Mouse (Mus musculus) gastrocnemius, adult 8-10 months (tissue): ENCODE measurements around the gene Fam107a. TPM values are rescaled to one million over a fixed set of nuclear protein-coding genes. Genes with fewer than 3 reads are reported as not detected.
"Not testable (repeated sequence)": the region's sequence is repeated elsewhere in the genome, so short reads cannot be mapped to it uniquely, and the experiment has no call there.

Experiments used
- DNase-seq, 2 experiments: peaks; one replicate each; pipeline ENCODE4 v3.0.0; 2022; ENCODE audit warnings: low spot score in 2 of 2
- total RNA-seq, 4 experiments: library from RNA; stranded (reverse); gene quantifications; 2 replicates each; pipeline ENCODE4 v1.2.4; 2022

The Fam107a gene
- total RNA-seq, 4 experiments from 2014 or later, result 1.3 to 2.8 (median 2.4) TPM

DNA sequence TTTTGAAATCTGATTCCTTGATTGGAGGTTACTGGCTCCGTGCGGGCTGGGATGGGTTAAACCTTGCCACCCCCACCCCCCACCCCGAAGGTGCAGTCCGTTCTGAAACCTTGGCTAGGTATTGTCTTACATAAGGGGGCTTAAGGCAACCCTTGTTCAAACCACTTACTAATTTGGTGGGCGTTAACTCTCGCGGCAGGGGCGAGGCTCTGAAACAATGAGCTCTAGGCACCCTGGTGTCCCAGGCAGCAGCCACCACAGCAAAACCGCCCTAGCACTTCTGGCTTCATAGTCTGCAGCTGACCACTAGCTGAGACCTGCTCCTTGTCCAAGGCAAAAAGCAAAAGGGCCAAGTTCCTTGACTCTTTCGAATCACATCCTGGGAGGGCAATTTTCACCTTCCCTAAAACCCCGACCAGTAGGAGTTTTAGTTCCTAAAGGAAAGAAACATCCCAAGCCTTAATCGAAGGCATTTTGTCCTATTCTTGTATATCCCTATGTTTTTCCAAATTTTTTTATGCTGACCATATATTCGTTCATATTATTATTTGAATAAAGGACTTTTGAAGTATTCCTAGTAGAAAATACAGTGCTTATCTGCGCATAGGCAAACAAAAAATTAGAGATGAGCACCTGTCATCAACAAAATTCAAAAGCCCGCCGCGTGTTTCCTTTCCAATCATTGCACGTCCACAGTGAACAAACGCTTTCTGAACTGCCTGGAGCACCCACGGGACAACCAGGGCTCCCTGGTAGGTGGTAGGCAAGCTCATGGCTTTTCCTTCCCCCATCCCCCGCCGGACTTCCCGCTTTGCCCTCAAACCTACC, 1.2 kb downstream of the Fam107a start:
- DNase-seq, result no peak

DNA sequence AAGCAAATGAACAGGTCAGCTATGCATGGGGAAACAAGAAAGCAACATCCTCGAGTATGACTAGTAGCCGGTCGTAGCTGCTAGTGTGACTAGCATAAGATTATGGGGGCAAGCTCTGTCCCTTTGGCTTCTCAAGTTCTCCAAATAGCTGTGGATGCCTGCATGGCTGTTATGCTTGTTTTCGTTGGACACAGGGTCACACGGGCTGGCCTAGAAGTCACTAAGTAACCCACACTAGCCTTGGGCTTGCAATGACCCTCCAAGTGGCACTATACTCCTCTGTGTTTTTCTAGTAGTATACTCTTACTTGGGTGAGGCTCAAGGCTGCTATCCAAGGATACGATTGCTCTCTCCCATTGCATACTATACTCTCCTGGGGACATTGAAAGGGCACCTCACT, 2.7 kb downstream of the Fam107a start:
- no peak for DNase-seq

DNA sequence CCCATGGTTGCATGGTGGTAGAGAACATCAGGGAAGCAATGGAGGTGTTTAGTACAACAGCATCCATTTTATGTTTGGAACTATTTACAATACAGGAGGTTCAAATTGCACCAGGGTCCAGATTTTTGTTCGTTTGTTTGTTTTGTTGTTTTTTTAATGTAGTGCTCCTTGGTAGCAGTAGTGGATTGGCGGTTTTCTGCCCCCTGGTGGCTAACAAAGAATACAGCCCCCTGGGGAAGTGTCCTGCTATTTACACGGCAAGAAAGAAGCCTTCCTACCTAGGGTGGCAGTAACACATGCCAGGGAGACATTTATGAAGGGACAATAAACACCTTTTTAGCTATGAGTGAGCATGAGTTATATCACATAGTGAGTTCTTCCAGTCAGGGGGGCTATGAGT, 3.3 kb downstream of the Fam107a start:
- DNase-seq, result no peak

DNA sequence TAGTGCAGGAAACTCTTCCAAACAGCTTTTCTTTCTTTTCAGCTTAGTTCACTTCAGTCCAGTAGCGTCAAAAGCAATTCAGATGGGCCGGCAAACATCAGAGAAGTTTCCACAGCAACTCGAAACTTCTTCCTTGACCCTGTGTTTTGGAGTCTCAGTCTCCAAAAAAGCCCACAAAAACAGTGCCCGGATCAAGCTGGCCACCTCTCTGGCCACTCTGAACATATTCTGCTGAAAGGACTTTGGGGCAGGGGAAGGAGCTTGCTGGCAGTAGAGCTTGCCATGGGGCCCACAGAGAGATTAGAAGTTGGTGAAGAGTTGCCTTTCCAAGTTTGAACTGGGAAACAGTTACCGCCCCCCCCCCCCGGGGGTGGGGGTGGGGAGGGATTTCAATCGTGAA, 3.9 kb downstream of the Fam107a start:
- DNase-seq, result no peak

DNA sequence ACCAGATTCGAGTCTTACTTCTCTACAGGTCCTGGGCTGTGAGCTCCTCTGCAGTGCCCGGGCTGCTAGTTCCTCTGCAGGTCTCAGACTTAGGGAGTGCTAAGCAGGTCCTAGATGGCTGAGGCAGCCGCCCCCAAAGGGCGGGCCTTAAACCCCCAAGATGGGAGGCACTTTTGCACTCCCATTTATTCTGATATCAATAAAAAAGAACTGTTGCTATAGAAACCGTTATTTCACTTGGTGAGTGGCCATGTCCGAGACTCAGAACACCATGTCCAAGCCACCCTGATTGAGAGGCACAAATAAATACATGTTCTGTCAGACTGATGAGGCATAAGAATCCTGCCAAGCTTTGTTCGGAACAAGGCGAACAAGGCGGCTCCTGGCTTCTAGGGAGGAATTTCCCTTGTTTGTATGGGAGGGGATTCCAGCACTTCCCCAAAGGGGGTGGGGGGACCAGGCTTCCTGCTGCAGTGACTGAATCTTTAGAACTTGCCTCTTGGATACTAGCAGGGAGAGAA, 8.1 kb downstream of the Fam107a start:
- DNase-seq, result no peak

DNA sequence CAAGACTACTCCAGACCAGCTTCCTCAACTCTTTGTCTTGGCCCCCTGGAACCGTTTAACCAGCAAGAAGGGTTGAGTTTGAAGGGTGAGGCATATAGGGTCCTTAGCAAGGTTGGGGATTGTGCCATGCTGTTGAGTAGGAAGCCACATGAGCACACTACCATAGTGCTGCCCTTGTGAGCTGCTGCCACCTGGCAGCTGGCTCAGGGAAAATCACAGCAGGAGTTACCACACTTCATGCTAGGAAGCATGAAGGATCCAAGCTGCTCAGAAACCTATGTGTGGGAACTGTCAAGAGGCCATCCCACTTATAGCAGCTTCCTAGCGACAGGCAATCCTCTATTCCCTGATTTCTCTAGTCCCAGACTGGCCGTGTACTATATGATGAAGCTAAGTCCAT, 9.2 kb downstream of the Fam107a start:
- DNase-seq, result no peak

DNA sequence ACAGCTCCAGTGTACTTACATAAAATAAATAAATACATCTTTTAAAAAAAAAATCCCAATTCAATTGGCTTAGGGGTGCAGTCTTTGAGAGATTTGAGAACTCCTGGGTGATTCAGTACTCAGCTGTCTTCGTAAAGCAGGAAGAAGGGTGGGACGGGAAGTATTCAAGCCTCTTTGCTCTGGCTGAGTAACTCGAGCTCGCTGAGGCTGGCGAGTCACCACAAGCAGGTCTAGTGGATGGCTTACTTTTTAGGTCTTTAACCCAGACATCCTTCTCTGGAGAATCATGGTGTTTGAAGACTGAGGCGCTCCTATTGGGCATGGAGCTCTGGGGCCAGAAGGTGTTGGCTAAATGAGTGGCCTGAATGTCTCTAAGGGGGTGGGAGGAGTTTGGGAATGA, 10.9 kb downstream of the Fam107a start:
- DNase-seq, result no peak

DNA sequence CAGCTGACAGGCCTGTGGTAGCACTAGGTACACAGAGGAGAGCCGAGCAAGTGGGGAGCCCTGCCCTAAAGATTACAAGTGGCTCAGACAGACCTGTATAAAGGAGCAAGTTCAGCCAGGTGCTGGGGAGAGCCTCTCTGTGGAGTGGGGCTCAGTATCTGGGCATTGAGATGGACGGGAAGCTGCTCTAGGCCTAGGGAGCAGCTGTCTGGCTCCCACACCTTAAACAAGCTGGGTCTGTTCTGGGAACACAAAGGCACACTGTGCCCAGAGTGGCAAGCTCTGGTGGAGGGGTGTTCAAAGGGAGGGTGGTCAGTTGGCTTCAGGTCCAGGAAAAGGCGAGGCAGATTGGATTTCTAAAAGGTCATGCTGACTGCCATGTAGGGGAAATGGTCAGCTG, 12.8 kb downstream of the Fam107a start:
- no peak for DNase-seq

DNA sequence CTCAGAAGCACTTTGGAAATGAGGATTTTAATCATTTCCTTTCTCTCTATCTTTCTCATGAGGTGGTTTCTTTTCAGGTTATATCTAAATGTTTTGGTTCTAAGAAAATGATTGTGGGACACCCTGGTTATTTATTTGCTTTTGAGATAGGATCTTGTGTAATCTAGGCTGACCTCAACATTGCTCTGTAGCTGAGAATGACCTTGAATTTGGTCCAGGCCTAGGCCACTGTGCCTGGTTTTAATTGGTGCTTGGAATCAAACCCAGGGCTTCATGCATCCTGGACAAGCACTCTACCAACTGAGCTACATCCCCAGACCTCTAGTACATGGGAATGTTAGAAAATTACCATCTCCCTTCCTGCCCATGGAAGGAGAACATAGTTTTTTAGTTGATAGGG, 13.7 kb downstream of the Fam107a start:
- no peak for DNase-seq

DNA sequence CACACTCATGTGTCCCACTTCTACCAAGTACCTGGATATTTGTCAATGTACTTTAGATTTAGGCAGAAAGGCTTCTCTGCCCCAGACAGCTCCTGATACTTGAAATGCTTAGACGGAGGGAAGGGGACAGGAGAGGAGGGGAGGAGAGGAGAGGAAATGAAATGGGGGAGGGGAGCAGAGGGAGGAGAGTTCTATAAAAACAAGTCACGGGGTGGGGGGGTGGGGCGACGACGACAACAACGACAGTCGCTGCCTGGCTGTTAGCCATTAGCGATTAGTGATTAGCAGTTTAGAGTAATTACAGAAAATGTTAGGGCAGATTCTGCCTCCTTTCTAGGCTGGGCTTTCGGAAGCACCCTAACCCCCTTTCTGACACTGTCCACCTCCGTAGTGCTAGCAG, 15.1 kb downstream of the Fam107a start:
- DNase-seq, result no peak

DNA sequence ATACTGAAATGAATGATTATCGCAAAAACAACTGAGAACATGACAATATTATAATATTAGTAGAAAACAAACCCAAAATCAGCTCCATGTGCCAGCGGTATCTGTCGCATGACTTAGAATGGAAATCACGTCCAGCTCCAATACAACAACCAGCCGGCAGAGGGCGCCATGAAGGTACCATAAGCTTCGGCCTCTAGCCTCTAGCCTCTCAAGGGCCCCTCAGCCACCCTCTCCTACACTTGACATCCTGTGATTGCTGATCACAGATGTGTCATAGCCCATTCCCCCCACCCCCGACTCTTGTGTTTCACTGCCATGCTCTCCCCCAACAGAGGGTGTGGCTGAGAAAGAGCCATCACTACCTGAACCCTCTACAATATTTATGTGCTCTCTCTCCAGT, 17.5 kb downstream of the Fam107a start:
- DNase-seq, result peak; percentile 26 to 41

DNA sequence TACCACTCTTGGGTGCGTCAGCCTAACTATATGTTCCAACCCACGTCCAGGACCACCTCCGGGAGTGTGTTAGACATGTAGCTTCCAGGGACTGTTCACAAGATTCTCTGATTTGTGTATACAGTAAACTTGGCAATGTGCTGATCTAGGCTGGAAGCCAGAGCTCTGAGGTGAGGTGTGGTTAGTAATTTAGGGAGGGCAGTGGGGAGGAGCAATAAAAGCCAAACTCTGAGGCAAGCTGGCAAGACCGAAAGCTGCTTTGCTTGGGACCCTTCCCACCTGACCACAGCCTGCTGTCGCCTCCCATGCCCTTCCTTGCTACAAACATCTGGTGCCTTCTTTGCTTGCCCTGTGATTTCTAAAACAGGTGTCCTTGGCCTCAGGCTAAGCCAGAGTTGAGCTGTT, 19.9 kb downstream of the Fam107a start:
- DNase-seq, result no peak

DNA sequence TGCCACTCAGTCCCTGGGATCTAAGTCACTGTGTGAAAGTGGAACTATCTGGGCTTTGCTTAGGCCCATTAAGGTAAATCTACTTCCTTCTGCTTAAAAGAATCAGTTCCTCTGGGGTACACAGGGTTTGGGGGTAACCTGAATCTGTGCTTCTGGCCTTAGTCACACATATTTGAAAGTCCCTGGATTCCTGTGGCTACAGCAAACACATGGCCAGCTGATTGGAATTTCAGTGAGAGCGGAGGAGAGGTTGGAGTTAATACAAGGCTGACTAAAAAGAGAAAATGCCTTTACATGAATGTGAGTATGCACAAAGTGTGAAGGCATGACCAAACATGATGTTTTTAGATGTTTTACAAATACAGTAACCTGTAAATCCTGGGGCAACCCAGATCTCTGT, 23.6 kb downstream of the Fam107a start:
- DNase-seq, result no peak

DNA sequence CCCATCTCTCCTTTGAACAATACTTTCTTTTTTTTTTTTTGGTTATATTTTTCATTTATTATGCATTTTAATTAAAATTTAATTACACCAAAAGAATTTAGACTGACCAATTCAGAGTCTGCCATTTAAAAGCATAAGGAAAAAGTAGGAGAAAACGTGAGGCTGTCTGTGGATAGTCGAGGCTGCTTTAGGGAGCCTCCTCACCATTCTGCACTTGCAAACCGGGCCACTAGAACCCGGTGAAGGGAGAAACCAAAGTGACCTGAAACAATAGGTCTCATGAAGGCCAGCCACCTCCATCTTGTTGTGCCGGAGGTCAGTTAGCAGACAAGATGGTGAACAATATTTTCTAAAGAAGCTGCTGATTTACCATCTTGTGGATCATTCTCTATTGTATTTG, 31.2 kb downstream of the Fam107a start:
- DNase-seq, result peak; percentile 8 to 83

DNA sequence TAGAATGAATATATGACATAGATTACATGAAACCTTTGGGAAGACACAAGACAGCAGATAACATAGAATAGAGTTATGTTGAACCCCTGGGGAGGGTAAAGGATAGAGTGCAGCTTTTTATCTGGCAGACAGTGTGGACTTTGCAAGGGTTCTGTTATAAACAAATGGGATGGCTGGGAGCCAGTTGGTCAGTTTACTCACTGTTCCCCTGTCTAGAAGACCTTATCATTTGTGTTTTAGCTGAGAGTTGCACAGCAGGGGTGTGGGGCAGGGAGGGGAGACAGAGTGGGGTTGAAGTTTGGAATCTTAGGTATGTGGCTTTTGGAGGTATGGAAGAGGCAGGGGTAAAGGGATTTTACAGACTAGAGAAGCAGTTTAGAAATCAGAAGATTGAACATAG, 34.0 kb downstream of the Fam107a start:
- DNase-seq, result no peak

DNA sequence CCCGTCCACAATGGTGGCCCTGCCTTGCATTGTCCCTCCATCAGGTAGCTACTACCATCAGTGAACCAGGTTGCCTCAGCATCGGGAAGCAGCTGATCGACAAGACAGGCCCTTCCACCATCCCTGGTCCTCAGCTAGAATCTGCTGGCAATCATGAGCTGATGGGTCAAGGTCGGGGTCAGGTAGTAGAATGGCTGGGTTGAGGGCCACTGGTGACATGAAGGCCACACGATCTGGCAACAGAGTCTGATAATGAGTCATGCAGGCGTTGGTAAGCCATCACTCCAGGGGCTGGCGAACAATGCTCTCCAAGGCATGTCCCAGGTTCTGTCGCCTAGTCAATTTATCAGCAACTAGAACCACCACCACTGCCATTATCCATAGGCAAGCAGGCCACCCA, 46.5 kb downstream of the Fam107a start:
- not testable (repeated sequence) for DNase-seq

DNA sequence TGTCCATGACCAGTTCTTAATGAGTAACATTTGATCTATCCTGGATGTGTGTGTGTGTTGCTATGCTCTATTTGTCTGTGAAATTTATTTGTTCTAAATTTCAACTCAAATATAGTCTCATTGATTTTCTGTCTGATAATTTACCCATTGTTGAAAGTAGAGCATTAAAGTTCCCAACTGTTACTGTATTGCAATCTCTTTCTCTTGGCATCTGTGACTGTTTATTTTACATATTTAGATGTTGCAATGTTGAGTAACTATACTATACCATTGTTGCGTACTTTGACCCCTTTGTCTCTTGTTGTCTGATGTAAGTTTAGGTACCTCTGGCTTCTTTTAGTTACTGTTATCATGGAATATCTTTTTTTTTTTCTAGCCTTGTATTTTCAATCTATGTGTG, 53.4 kb downstream of the Fam107a start:
- DNase-seq, result no peak

DNA sequence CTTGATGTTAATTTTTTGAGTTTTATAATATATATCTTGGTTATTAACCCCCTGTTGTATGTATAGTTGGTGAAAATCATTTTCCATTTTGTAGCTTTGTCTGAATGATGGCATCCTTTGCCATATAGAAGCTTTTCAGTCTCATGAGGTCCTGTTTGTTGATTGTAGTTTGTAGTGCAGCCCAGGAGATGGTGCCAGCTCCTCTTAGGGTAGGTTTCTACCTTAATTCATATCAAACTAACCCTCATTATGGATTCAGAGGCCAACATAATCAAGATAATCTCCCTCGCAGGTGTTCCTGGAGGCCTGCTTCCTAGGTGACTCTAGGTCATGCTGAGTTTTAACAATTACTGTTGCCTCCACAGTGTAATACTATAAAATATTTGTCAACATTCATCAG, 55.6 kb downstream of the Fam107a start:
- DNase-seq, result no peak

DNA sequence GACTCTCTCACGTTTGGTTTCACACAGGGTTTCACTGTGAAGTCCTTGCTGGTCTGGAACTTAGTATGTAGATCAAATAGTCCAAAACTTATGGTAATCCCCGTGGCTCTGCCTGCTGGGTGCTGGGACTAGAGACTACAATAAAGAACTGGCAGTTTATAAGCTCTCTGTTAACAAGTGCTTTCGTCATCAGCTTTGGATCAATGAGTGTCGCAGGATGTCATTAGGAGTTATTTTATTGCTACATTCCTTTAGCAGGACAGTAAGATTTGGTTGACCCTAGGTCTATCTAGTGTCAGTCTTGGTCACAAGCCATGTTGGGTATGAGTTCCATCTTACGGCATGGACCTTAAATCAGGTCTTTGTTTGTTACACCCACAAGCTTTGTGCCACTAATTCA, 57.6 kb downstream of the Fam107a start:
- no peak for DNase-seq

DNA sequence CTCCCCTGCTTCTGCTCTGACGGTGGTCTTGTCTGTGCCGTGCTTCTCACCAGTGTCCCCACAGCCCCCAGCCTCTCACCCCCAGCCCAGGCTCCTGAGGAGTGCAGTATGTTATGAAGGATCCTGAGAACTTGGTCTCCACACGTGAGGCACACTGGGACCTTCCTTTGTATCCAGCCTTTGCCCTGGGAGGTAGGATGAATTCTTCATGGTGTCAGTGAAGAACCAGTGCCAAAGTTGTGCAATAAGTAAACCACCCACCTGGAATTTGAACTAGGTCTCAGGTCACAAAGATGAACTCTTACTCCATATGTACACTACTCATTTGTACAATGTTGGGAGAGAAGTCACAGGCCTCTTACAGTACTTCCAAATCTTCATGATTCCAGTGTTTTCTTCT, 58.7 kb downstream of the Fam107a start, which contains the start of gene Acox2:
TSS of gene Acox2 (minus strand) at position 188 of the 400 bp plus-strand sequence.
- no peak for DNase-seq

DNA sequence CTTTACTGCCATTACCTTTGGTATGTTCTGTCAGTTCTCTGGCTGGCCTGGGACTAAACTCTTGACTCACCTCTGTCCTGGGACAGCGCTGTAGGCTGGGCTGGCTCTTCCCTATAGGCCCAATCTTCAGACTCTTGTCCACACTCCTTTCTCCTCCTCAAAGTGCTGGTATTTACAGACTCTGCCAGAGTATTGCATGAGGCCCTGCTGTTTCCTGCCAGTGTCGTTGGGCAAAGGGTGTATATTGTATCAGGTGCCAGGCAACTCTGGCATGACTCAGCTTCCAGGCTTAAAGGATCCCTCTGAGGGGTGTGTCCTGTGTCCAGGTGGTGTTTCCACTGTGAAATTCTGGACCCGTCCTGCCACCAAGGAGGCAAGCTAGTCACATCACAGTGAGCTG, 59.1 kb downstream of the Fam107a start:
- DNase-seq, result no peak

DNA sequence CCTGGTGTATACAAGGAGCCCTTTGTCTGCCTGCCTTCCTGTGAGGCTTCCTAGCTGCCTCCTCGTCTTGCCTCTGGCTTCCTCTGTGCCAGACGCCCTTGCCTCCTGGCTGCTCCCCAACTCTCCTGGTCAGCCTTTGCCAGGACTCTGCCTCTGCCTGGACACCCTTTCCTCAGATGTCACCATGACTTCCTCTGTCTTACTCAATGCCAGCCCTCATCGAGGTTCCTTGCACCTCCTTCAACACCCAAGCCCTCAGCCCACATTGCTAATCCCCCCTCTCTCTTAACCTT, 59.5 kb downstream of the Fam107a start:
- peak in 1 of 2 experiments; percentile 17 for DNase-seq

DNA sequence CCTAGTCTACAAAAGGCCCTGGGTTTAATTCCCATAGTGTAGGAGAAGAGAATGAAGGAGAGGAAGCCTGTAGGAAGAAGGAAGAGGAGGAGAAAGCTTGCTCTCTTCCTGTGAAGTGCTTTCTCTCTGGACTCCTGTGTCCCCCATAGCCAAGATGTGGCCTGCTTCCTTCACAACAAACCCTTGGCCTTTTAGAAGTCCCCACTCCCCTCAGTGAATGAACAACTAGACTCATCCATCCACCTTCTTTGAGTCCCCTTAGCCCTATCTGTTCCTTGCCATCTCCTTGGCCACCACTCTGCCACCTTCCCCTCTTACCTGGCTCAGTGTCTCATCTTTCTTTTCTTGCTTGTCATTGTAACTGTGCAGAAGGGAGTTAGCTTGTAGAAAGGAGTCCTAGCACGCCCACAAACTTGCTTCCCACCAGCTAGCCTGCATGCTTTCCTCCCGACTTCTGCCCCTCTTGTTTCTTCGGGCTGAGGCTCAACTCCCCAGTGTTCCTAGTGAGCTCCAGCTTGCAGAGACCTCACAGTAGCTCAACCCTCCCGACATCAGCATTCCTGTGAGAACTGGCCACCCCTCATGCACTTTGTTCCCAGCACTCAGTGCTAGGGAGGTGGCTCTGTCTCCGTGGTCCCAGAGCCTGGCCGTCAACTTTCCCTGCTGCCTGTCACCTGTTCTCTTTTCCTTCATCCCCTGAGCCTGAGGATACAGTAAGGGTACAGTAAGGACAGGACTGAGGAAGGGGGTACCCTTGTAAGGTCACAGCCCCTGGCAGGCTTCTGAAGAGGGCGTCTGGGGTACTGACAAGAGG, 60.1 kb downstream of the Fam107a start:
- DNase-seq, result no peak
